Mouse (Mus musculus) neural tube, embryonic 12.5 days (tissue): ENCODE data around the gene Rpl36a-ps1. TPM values are rescaled to one million over a fixed set of nuclear protein-coding genes. Genes with fewer than 3 reads are reported as not detected.

Source experiments
- polyA plus RNA-seq: library from polyadenylated mRNA; unstranded; fragments of >200 nt; fragmentation: Nextera tagmentation; extraction: Ambion mirVana; gene quantifications from 2 replicates; pipeline ENCODE4 v1.2.1, GENCODE M21; 2016

Rpl36a-ps1 gene
- polyA plus RNA-seq, 1 experiment from 2014 or later = not detected

Other genes starting within 250 kb of the Rpl36a-ps1 start
- 124 and 128 TPM in 2 replicates for gene Mzt1, start 51.8 kb upstream of the Rpl36a-ps1 start, polyA plus RNA-seq
- 49.3 and 50.9 TPM in 2 replicates for gene Bora, start 51.9 kb upstream of the Rpl36a-ps1 start, polyA plus RNA-seq
- 19.1 and 19.8 TPM in 2 replicates for gene Pibf1, start 105.1 kb upstream of the Rpl36a-ps1 start, polyA plus RNA-seq
- gene Dis3, start 105.5 kb upstream of the Rpl36a-ps1 start, polyA plus RNA-seq = 32.1 and 34.9 TPM in 2 replicates